Mouse (Mus musculus) T-helper 1 cell (primary cell): ENCODE measurements around the gene Cyp2f2.

Experiments used
- in situ Hi-C: fragments of 300-600 bp; cut with MboI, MseI; formaldehyde crosslinking; loops from one replicate; pipeline ENCODE4 v1.15.1; 2025; ENCODE audit warnings: high pct_unique_total_duplicates

The Cyp2f2 gene

GRCm38 (mm10) chr7:27136410-27136996 is 16.8 kb downstream of the Cyp2f2 start:
- in situ Hi-C loops, result no loop called here

DNA sequence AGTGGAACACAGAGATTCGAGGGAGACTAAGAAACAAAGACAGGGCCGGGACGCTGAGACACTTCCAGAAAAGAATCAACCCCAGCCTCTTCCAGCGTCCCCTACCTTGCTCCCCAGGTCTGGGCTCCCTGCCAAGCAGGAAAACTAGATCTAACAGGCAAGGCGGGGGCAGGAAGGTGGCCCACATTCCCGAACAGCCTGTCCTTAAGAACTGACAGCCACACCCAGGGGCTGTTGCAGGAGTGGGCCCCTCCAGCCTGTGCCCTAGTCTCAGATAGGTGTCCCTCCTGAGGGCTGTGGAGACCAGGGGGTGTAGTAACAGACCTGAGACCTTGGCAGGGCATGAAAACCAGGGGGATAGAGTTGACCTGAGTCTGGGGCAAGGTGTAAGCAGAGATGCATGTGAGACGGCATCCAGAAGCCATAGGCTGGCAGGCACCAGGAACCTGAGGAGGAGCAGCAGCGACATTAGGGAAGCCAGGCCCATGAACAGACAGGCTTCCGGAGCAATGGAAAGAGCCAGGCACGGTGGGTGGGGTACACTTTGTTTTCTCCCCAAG is 33.6 kb downstream of the Cyp2f2 start, which contains the start of gene Cyp2t4:
Gene Cyp2t4, plus strand, starts transcription at position 510 of the 560 bp plus-strand sequence.
- in situ Hi-C loops, result no loop called here

DNA sequence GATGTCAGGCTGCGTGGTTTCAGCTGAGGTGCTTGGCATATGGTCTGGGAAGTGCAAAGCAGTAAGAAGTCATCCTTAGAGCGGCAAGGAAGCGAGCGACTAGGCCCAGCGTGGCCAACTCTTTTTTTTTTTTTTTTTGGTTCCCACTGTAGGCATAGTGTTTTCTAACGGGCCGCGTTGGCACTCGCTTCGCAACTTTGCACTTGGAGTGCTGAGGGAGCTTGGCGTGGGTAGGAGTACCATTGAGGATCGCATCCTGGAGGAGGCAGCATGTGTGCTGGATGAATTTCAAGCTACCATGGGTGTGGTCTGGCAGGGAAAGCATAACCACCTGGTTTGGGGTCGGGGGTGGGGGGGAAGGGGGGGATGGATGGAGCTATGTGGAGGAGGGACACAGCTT is 36.3 kb downstream of the Cyp2f2 start:
- in situ Hi-C loops, result no loop called here

- in situ Hi-C loops, result no loop called here
Observed at GRCm38 (mm10) chr7:27158171-27158570, 38.5 kb downstream of the Cyp2f2 start.

- in situ Hi-C loops, result no loop called here
Observed at GRCm38 (mm10) chr7:27159256-27159655, 39.5 kb downstream of the Cyp2f2 start.

DNA sequence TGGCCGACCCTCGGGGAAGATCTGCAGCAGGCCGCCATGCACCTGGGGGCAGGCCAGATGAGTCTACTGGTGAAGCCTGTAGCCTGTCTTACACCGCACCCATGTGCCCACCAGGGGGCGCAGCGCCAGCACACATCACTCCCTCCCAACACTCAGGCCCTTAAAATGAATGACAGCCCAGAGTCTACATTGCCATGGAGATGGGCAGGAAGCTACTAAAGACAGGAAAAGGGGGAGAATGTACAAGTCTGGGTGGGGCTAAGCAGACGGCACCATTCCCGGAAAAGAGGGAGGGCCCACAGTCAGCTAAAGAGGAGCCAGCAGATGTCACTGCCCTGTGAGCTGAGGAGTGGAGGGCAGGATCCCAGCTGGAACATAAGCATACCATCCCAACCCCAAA is 40.2 kb downstream of the Cyp2f2 start:
- in situ Hi-C loops, result no loop called here

DNA sequence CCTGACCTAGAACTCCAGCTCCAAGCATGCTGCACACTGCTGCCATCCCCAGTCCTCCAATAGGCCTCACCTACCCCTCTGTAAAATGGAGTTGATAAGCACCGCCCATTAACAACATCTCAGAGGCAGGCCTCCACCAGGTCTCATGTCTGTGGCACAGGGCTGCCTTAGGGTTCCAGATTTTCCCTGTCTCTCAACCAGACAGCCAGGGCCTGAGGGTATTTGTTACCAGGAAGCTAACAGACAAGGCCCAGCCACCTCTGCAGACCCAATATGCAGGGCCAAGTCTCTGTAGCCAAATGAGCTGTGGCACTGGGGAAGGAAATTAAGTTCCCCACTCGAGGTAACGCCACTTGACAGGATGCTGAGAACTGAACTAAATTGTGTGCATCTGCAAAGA is 41.2 kb downstream of the Cyp2f2 start:
- in situ Hi-C loops, result no loop called here

DNA sequence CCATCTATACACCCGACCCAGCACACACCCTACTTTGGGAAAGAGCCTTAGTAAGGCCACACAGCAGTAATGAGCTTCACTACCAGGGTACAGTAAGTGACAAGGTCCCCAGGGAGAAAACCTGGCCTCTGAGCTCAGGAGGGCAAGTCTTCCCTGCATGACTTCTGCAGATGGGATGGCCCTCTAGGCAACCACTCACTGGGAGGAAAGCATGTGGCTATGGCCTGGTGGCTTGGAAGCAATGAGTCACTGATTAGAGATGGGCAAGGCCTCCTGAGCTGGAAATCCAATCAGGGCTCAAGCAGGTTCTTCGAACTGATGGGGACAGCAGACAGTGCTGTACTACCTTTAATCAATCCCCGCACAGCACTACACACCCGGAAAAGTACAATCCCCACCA is 42.0 kb downstream of the Cyp2f2 start:
- in situ Hi-C loops, result no loop called here

DNA sequence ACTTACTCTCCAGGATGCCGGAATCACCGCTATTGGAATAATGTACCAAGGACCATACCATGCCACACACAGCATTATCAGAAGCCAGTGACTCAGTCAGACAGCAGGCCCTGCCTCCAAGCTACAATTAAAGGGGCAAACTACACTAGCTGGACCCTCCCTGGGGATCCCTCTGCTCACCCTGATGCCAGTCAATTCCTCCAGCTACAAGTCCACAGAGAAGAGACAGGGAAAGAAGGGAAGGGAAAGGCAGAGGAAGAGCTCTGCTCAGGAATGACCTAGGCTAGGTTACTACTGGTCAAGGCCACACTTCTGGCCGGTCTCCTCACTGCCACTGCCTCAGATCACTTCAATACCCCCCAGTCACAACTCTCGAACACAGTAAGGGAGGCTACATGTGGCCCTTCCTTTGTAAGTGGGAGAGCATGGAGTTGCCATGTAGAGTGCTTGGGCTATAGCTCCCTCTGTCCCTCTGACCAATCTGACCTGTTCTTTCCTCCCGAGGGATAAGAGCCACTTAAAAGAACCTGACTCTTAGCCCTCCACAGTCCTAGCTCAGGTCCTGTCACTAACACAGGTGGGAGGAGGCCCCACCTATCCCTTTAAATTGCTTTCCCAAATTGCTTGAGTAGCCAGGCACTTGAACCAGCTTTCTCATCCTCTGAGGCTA is 43.2 kb downstream of the Cyp2f2 start:
- in situ Hi-C loops, result no loop called here

DNA sequence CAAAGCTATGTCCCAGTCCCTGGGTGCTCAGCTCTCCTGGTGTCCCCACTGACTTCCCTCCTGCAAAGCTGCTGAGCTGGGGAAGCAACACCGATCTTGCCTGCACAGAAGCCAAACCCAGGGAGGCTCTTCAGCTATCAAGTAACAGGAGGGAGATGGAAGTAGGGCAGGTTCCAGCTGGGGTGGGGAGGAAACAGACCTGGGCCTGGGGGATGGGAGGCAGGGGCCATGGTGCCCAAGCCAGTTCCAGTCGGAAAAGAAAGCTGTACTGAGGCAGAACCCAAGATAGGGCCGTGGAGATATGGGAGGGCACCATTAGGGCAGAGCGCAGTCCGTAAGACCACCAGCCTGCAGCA is 43.7 kb downstream of the Cyp2f2 start:
- in situ Hi-C loops, result no loop called here

DNA sequence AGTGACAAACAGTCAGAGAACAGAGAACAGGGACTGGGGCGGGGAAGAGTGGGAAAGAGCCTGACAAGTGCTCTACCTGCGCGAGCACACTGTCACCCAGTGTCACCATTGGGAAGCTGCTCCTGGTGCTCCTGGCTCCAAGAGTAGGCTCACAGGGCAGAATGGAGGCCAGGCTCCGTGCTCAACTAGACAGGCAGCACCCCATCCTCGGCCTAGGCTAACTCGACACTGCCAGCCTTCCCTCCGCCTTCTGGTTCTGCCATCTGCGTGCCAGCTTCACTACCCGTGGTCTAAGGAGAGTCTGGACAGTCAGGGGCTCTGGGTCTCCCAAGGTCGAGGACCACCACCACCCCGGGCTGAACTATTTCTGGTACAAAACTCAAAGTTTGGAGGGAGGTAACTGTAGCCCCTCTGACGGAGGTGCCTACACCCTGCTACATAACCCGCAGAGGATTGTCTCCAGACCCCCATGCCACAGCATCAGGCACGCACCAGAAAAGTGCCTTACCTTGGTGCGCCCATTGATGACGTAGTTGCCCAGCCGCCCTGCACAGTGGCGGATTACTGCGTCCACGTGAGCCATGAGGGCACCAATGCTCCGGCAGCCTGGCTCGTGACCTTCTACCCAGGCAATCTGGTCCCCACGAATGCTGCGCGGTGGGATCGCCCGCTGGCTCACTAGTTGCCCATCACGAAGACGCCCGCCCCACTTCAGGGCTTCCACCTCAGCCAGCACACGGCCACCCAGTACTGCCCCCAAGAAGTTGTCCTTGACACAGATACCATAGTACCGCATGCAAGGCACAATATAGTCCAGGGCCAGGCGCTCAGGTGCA is 44.6 kb downstream of the Cyp2f2 start:
- in situ Hi-C loops, result no loop called here

DNA sequence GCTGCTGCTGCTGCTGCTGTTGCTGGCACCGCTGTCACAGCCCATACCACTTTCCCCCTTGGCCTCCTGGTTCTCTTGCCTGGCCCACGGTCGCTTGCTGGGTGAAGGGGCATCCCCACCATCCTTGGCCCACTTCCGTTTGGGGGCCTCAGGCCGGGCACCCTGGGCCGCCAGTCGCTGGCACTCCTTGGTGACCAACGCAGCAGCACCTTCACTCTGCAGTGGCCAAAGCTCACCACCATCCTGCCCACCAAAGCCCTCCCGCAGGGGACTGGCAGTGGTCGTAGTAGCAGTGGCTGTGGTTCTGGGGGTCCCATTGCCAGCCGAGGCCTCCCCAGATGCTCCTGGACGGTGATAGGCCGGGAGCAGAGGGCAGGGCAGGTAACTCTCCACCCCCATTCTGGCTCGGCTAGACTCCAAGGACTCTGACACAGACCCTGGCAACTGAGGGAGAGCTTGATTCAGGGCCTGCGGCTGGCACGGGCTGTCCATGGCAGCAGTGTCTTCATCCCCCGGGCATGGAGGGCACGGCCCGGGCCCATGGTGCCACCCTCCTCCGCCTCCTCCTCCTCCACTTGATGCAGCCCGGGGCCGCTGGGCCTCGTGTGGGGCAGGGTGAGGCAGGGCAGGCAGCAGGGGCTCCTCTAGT is 45.4 kb downstream of the Cyp2f2 start:
- in situ Hi-C loops, result no loop called here

DNA sequence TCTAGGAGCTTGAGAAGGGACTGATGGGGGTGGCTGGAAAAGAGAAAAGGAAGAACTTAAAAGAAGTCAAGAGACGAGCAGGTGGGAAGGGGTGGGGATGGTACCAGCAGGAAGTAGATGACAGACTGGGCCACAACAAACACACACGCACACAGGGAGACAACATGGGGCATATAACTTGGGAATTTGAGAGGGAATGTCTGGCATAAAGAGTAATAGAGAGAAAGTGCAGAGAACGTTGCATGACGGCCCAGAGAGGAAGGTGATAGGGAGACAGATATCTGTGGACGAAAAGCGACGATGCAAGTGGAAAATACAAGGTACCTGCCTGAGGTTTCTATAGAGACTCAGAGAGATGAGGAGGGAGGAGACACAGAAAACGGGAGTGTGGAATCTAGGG is 46.0 kb downstream of the Cyp2f2 start:
- in situ Hi-C loops, result no loop called here

DNA sequence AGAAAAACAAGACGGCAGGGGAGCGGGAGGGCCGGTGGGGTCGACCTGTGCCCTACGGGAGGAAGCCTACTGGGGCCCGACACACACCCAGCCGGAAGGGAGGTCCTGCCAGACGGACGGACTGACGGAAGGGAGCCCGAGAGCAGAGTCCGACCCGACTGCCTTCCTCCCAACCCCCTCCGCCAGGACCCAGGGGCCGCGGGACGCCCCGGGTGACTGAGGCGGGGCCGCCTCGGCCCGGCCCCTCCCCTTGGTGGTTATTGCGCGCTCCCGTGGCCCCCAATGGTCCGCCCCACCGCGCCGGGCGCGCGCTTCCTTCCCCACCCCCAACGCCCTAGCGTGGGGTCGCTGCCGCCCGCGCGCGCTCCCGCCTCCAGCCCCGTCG is 46.5 kb downstream of the Cyp2f2 start:
- in situ Hi-C loops, result no loop called here

GRCm38 (mm10) chr7:27166614-27167474 is 47.1 kb downstream of the Cyp2f2 start, which contains the start of gene Egln2:
Egln2 (minus strand) TSS chr7:27166802.
- in situ Hi-C loops, result no loop called here

GRCm38 (mm10) chr7:27167475-27168094 is 47.9 kb downstream of the Cyp2f2 start:
- in situ Hi-C loops, result no loop called here

GRCm38 (mm10) chr7:27168371-27168770 is 48.7 kb downstream of the Cyp2f2 start:
- in situ Hi-C loops, result no loop called here

DNA sequence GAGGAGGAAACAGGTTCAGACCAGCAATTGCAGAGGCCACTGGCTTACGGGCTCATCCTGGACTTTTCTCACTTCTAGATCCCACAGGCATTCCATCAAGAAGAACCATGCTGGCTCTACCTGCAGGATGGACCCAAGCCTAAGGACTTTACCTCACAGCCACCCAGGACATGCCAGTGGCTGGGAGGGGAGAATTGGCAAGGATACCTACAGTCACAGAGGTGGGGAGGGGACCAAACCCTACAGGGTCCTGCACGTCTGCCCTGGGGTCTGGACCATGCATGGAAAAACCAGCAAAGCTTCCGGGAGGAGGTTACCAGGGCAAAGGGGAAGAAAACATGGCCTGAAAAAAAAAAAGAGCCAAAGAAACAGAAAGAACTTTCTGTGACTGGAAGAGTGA is 51.3 kb downstream of the Cyp2f2 start:
- in situ Hi-C loops, result no loop called here

- in situ Hi-C loops, result no loop called here
Observed at GRCm38 (mm10) chr7:27174496-27174895, 54.8 kb downstream of the Cyp2f2 start.

- in situ Hi-C loops, result loop anchor here (25.0 kb wide), 1 partner anchor 1438 kb away; no protein-coding TSS in a partner anchor
Observed at GRCm38 (mm10) chr7:27174896-27175295, 55.2 kb downstream of the Cyp2f2 start.
